Mouse (Mus musculus) spleen, adult 2 months (tissue): ENCODE data around the gene Dnah7c.
"Not testable (repeated sequence)": the region's sequence is repeated elsewhere in the genome, so short reads cannot be mapped to it uniquely, and the experiment has no call there.

Experiments
- CTCF ChIP-seq: fragments of 200-500 bp; IDR thresholded peaks from 2 replicates; pipeline ENCODE4 v1.5.1; 2011; ENCODE audit warnings: mild to moderate bottlenecking, inconsistent platforms; ENCODE audit not compliant: insufficient read depth, insufficient read length, insufficient replicate concordance; ENCODE audit errors: extremely low read depth
- POLR2A ChIP-seq: fragments of 200-500 bp; IDR thresholded peaks from 2 replicates; pipeline ENCODE4 v1.6.1; 2011; ENCODE audit warnings: low read depth, low read length, inconsistent platforms

DNA sequence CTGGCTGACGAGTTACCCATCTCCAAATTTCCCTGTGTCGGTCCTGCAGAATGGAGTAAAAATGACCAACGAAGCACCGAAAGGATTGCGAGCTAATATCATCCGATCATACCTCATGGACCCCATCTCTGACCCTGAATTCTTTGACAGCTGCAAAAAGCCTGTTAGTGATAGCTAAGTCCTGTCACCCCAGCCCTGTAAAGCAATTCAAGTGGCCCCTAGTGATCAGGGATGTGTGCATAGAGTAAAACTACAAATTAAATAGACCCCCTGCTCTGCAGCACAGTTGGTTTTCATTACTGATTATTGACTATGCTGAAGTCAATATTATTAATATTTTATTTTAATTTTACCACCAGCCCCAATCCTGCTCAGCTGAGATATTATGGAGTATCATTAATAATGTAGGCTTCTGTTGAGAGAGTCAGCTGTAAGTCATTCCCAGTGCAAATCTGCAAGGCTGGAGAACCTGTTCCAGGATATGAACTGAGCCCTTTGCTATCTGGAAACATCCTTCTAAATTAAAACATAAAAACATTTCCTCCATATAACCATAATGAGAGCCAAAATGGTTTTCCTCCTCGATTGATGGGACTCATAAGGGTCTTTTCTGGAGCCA, 344.8 kb downstream of the Dnah7c start:
- not testable (repeated sequence) for TF ChIP-seq CTCF, POLR2A
